Comparison of ENCODE assay signal across 10 mouse cellular contexts in the genomic region with DNA sequence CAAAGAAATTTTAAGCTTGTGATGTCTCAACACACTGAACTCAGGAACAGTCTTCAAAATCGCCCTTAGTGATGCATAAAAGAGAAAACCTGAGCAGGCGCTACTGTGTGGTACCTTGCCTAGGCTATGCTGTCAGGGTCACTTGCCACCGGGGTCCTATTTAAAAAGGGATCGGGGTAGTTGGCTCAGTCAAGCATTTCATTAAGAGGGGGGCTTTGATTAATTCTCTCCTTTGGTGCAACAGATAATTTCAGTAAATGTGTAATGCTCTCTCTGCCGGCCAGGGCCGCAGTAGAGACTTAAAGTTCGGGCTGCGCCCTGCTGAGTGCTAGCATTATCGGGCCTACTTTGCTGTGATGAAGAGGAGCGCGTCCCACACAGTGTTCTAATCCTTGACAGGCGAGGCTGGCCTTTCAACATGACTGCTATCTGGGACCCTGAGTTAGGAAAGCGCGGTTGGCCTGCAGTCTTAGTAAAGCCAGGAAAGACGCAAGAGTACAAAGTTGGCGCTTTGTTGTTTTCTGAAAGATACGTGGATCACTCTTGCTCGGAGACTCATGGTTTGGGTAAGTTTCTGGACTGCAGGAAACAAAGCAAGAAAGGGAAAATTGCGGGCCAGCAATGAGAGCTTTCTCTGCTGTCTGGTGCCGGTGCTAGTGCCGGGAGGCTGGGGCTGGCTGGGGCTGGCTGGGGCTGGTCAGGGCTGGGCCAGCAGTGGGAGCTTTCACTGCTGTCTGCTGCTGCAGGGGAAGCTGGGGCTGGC.
DNase-seq lines count a peak whose midpoint lies in the region; ATAC-seq lines count a peak whose summit lies in the region.
"Had no signal": no experiment of that assay in that cellular context is flagged by ENCODE, and none has a peak within 500 bp of the region (broad histone marks: within the 10 kb centered on the region; RNA-seq: fewer than 3 reads in every experiment).

No protein-coding gene starts in this region.

- peaks cover 12% of the 10 kb centered on the region for H3K4me1 ChIP-seq in limb, embryonic 12.5 days (replicated peaks)

- no peak overlapping the region for H3K27ac ChIP-seq in limb, embryonic 12.5 days

- ATAC-seq in limb, embryonic 12.5 days (ENCODE audit: insufficient number of reproducible peaks, insufficient read depth, low FRiP score, low TSS enrichment, low read depth) = peak; percentile 69; the same call in 1 of the 2 replicates
- ATAC-seq in CD4-positive, CD25-positive, alpha-beta regulatory T cell, adult 4 months = no peak

- peaks cover 29% of the 10 kb centered on the region for H3K27me3 ChIP-seq in limb, embryonic 12.5 days

- H3K36me3 ChIP-seq in limb, embryonic 12.5 days = no peaks in the 10 kb centered on the region

- no peak overlapping the region for H3K4me2 ChIP-seq in limb, embryonic 12.5 days

- DNase-seq in R1 (ENCODE audit: low read depth, low spot score) = peak; percentile 51
- DNase-seq in embryo, embryonic 9.5 days (ENCODE audit: extremely low spot score) = peak; percentile 74
- DNase-seq in heart, postnatal 4 days = peak; percentile 15
- DNase-seq in urinary bladder, postnatal 4 days (ENCODE audit: low spot score in 2 of 2) = no peak
- no peak for DNase-seq in left cerebral cortex, adult 9 months (ENCODE audit: low spot score in 2 of 2)
- no peak for DNase-seq in T-cell, adult 2 months (ENCODE audit: low spot score)
- DNase-seq: thymus, postnatal 4 days had no signal

- H3K4me3 ChIP-seq in limb, embryonic 12.5 days (replicated peaks) = no peak overlapping the region
- H3K4me3 ChIP-seq: erythroblast, embryonic 14.5 days had no signal

- no peaks in the 10 kb centered on the region for H3K9me3 ChIP-seq in limb, embryonic 12.5 days

- WGBS in limb, embryonic 12.5 days = 34% methylated on average over 21 of the region's 21 CpGs

- no peak overlapping the region for H3K9ac ChIP-seq in limb, embryonic 12.5 days (replicated peaks)

Comparison
In these comparisons a context has a peak if more than half of its experiments do, and no peak if none do; other contexts are left out.
1. DNase-seq: peak in R1 (single experiment), embryo, embryonic 9.5 days (single experiment) and heart, postnatal 4 days (single experiment); none in urinary bladder, postnatal 4 days (0 of 2), left cerebral cortex, adult 9 months (0 of 2) and T-cell, adult 2 months (single experiment).